Mouse (Mus musculus): Measurements from ENCODE around the gene Chrnb2. TPM values are rescaled to one million over a fixed set of nuclear protein-coding genes. Genes with fewer than 3 reads are reported as not detected.
A peak's percentile ranks its signal among the peaks of the same experiment; 100 is the strongest.
"Not testable (repeated sequence)": the region's sequence is repeated elsewhere in the genome, so short reads cannot be mapped to it uniquely, and the experiment has no call there.

Gene Chrnb2
- 0.41 and 0.56 TPM in 2 replicates for polyA plus RNA-seq (2016; fragmentation: Nextera tagmentation; extraction: Ambion mirVana)

DNA sequence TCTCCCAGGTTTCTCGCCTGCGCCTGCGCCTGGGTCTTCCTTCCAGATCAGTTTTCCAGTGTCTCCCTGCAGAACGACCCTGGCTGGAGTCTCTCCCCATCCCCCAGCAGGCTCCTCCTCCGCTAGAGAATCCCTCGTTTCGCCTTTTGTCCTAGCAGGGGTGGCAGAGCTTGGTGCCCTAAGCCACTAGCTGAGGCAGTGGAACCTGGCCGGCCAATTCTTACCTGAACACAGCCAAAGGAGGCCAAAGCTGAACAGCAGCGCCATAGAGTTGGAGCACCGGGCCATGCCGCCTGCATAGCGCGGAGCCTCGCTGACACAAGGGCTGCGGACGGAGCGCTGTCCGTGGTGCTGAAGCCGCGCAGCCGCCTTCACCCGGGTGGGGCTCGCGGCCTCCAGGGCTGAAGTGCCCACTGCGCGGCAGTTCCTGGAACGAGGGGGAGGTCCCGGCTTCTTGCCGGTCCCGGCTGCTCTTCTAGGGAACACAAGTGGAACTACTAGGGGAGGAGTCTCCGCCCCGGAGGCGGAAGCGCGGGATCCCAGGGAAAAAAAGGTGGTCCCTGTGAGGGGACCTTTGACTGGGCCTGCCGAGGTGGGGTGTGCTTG is at the start of gene Chrnb2:
TSS of gene Chrnb2 (minus strand) at position 514 of the 606 bp plus-strand sequence.
- Histone ChIP-seq H3K4me1 (peaks cover 17% of the 10 kb centered on the region), H3K27ac (no peak within 1 kb of the TSS), H3K36me3 (no peaks in the 10 kb centered on the region), H3K4me3 (peak within 1 kb of the TSS; percentile 30), H3K27me3 (ENCODE audit: low read depth, poor library complexity, severe bottlenecking) (peaks cover 29% of the 10 kb centered on the region), H3K9me3 (replicated peaks) (no peaks in the 10 kb centered on the region)
- WGBS: under 1% methylated on average over 36 of the region's 36 CpGs
- peak; percentile 93 for DNase-seq (ENCODE audit: low spot score)

- Histone ChIP-seq H3K27me3 (ENCODE audit: low read depth, poor library complexity, severe bottlenecking) (no peaks in the 10 kb centered on the region), H3K27ac (no peak overlapping the region), H3K4me3 (no peak overlapping the region), H3K9me3 (replicated peaks) (no peaks in the 10 kb centered on the region), H3K36me3 (no peaks in the 10 kb centered on the region), H3K4me1 (no peaks in the 10 kb centered on the region)
- WGBS: 72% methylated on average over 7 of the region's 7 CpGs
- no peak for DNase-seq (ENCODE audit: low spot score)
Measured at GRCm38 (mm10) chr3:89814051-89814450, 49.6 kb upstream of the Chrnb2 start.

- Histone ChIP-seq H3K9me3 (replicated peaks) (no peaks in the 10 kb centered on the region), H3K27ac (no peak overlapping the region), H3K4me1 (no peaks in the 10 kb centered on the region), H3K27me3 (ENCODE audit: low read depth, poor library complexity, severe bottlenecking) (no peaks in the 10 kb centered on the region), H3K4me3 (no peak overlapping the region), H3K36me3 (no peaks in the 10 kb centered on the region)
- WGBS: 64% methylated on average over 3 of the region's 3 CpGs
- DNase-seq (ENCODE audit: low spot score): no peak
Measured at GRCm38 (mm10) chr3:89812166-89812565, 47.7 kb upstream of the Chrnb2 start.

GRCm38 (mm10) chr3:89810841-89811240 is 46.4 kb upstream of the Chrnb2 start:
- Histone ChIP-seq H3K9me3 (replicated peaks) (no peaks in the 10 kb centered on the region), H3K27ac (no peak overlapping the region), H3K4me3 (no peak overlapping the region), H3K36me3 (no peaks in the 10 kb centered on the region), H3K27me3 (ENCODE audit: low read depth, poor library complexity, severe bottlenecking) (no peaks in the 10 kb centered on the region), H3K4me1 (no peaks in the 10 kb centered on the region)
- no peak for DNase-seq (ENCODE audit: low spot score)

DNA sequence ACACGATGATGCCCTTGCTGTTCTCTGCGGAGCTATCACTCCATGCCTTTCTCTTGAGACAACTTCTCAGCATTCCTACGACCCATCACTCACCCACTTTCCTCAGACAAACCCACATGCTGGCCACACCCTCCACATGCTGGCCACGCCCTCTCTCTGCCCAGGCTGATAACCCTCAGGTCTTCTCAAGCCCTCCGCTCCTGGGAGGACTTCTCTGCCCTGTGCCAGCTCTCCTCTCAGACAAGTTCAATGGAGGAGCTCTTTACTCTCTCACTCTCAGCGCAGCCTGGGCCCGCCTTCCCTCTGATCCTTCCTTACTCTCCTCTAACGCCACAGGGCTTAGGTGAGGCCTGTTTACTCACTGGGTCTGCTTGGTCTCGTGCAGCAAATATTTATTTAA is 44.2 kb upstream of the Chrnb2 start:
- Histone ChIP-seq H3K4me3 (no peak overlapping the region), H3K36me3 (no peaks in the 10 kb centered on the region), H3K4me1 (peaks cover 2% of the 10 kb centered on the region; the same call in 1 of the 2 replicates), H3K27me3 (ENCODE audit: low read depth, poor library complexity, severe bottlenecking) (no peaks in the 10 kb centered on the region), H3K27ac (no peak overlapping the region), H3K9me3 (replicated peaks) (no peaks in the 10 kb centered on the region)
- no peak for DNase-seq (ENCODE audit: low spot score)
- 50% methylated on average over 9 of the region's 9 CpGs for WGBS

DNA sequence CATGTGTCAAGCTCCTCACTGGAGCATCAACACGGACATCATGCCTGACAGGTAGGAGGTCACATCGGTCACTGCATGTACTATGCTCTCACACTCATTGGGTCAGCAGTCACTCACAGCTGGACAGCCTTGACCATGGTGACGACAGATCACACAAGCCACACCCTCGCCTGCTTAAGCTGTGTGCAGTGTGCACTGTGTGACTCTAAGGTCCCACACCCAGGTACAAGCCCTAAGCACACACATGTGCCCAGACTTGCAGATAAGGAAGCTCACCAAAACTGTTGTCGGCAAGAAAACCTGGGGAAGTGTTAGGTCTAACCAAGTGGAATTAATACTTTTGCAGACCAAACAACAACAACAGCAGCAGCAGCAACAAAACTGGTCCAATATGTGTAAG is 43.4 kb upstream of the Chrnb2 start:
- 81% methylated on average over 5 of the region's 5 CpGs for WGBS
- H3K9me3 ChIP-seq (replicated peaks): no peaks in the 10 kb centered on the region

GRCm38 (mm10) chr3:89807171-89807570 is 42.7 kb upstream of the Chrnb2 start:
- Histone ChIP-seq H3K27ac (no peak overlapping the region), H3K9me3 (replicated peaks) (no peaks in the 10 kb centered on the region), H3K4me3 (no peak overlapping the region), H3K4me1 (peaks cover 2% of the 10 kb centered on the region; the same call in 1 of the 2 replicates), H3K27me3 (ENCODE audit: low read depth, poor library complexity, severe bottlenecking) (no peaks in the 10 kb centered on the region), H3K36me3 (no peaks in the 10 kb centered on the region)
- DNase-seq (ENCODE audit: low spot score): no peak
- 97% methylated on average over 3 of the region's 3 CpGs for WGBS

More for the DNA sequence above, 43.4 kb upstream of the Chrnb2 start:
- Histone ChIP-seq H3K4me3 (no peak overlapping the region), H3K27ac (no peak overlapping the region), H3K27me3 (ENCODE audit: low read depth, poor library complexity, severe bottlenecking) (no peaks in the 10 kb centered on the region), H3K4me1 (peaks cover 2% of the 10 kb centered on the region; the same call in 1 of the 2 replicates), H3K36me3 (no peaks in the 10 kb centered on the region)
- no peak for DNase-seq (ENCODE audit: low spot score)

DNA sequence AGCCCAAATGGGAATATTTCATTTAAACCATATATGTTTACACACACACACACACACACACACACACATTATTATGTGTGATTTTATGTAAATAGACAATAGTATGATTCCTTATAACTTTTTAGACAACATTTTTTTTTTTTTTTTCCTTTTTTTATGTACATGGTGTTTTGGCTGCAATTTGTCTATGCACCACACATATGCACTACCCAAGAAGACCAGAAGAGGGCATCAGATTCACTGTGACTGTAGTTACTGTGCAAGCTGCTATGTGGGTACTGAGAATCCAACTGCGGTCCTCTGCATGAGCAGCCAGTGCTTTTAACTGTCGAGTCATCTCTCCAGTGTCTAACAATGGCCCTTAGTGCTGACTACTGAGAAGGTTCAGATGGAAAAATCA is 42.3 kb upstream of the Chrnb2 start:
- H3K4me3 ChIP-seq: no peak overlapping the region
- H3K36me3 ChIP-seq: no peaks in the 10 kb centered on the region
- DNase-seq (ENCODE audit: low spot score): no peak
- WGBS: 89% methylated on average over 2 of the region's 2 CpGs
- H3K4me1 ChIP-seq: peaks cover 2% of the 10 kb centered on the region; the same call in 1 of the 2 replicates
- H3K27me3 ChIP-seq (ENCODE audit: low read depth, poor library complexity, severe bottlenecking): no peaks in the 10 kb centered on the region
- H3K27ac ChIP-seq: no peak overlapping the region
- H3K9me3 ChIP-seq (replicated peaks): no peaks in the 10 kb centered on the region

DNA sequence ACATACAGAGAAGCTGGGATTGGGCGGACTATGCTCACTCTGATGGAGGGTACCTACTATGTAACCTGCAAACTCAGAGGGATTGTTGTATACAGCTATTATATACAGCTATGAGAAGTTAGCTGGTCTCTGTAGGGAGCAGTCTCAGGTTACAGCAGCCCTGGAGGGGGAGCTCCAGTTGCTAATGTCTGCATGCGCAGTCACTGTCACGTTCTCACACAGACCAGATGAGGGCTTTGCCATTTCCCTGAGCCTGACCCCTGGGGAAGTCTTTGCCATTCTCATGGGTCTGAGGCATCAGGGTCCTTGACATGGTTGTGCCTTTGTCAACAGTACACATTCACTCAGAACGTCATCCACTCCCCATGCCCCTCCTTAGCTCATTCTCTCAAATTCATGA is 40.7 kb upstream of the Chrnb2 start:
- Histone ChIP-seq H3K27me3 (ENCODE audit: low read depth, poor library complexity, severe bottlenecking) (no peaks in the 10 kb centered on the region), H3K4me3 (no peak overlapping the region), H3K36me3 (no peaks in the 10 kb centered on the region), H3K4me1 (peaks cover 2% of the 10 kb centered on the region; the same call in 1 of the 2 replicates), H3K27ac (no peak overlapping the region), H3K9me3 (replicated peaks) (no peaks in the 10 kb centered on the region)
- no peak for DNase-seq (ENCODE audit: low spot score)
- WGBS: 65% methylated on average over 4 of the region's 4 CpGs

DNA sequence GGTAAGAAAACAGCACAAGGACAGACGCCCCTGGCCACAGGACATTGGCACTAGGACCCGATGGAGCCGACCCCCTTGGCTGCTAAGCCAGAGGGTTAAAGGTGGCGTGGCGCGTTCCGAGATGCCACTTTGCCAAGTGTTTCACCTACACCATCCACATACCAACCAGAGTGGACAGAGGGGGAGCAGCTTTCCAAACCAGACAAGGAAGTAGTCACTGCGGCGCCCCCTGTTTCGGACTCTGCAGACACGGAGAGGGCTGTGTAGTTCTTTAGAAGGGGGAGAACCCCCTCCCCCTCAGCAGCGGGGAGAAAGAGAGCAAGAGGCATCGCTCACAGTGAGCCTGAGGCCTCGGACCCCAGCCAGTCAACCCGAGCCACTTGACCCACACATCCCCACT is 38.4 kb upstream of the Chrnb2 start:
- no peak overlapping the region for H3K27ac ChIP-seq
- no peaks in the 10 kb centered on the region for H3K27me3 ChIP-seq (ENCODE audit: low read depth, poor library complexity, severe bottlenecking)
- no peak for DNase-seq (ENCODE audit: low spot score)
- H3K4me3 ChIP-seq: no peak overlapping the region
- H3K36me3 ChIP-seq: no peaks in the 10 kb centered on the region
- peaks cover 9% of the 10 kb centered on the region for H3K4me1 ChIP-seq
- H3K9me3 ChIP-seq (replicated peaks): no peaks in the 10 kb centered on the region
- 72% methylated on average over 15 of the region's 15 CpGs for WGBS

- no peak for DNase-seq (ENCODE audit: low spot score)
- no peak overlapping the region for H3K27ac ChIP-seq
- 37% methylated on average over 3 of the region's 3 CpGs for WGBS
- H3K27me3 ChIP-seq (ENCODE audit: low read depth, poor library complexity, severe bottlenecking): no peaks in the 10 kb centered on the region
- no peaks in the 10 kb centered on the region for H3K9me3 ChIP-seq (replicated peaks)
- peaks cover 9% of the 10 kb centered on the region for H3K4me1 ChIP-seq
- no peak overlapping the region for H3K4me3 ChIP-seq
- no peaks in the 10 kb centered on the region for H3K36me3 ChIP-seq
Measured at GRCm38 (mm10) chr3:89801507-89801847, 37.0 kb upstream of the Chrnb2 start.

- 58% methylated on average over 5 of the region's 5 CpGs for WGBS
Measured at GRCm38 (mm10) chr3:89800774-89801506, 36.5 kb upstream of the Chrnb2 start.

DNA sequence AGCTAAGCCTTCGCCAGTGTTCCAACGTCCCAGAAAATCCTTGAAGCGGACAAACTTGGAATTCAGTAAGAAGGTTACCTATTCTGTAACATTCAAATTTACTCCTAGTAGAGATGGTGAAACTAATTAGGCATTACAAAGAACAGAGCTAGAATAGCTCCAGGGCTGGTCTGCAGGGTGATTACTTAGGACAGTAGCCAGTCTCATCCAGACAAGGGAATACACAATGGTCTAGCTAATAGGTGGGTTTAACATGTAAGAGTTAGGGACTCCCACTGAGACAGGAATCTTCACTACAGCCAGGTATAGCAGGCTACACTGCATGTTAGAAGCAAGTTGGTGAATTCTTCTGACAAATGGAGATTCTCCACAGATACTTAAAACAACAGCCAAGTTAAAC is 35.6 kb upstream of the Chrnb2 start:
- not testable (repeated sequence) for H3K27me3 ChIP-seq (ENCODE audit: low read depth, poor library complexity, severe bottlenecking); H3K4me1 ChIP-seq; H3K27ac ChIP-seq; H3K9me3 ChIP-seq (replicated peaks); DNase-seq (ENCODE audit: low spot score); H3K4me3 ChIP-seq; H3K36me3 ChIP-seq
- 40% methylated on average over 3 of the region's 3 CpGs for WGBS

More at GRCm38 (mm10) chr3:89800774-89801506, 36.5 kb upstream of the Chrnb2 start:
- H3K4me1 ChIP-seq: peaks cover 9% of the 10 kb centered on the region
- no peak overlapping the region for H3K4me3 ChIP-seq
- DNase-seq (ENCODE audit: low spot score): no peak
- H3K9me3 ChIP-seq (replicated peaks): no peaks in the 10 kb centered on the region
- H3K27me3 ChIP-seq (ENCODE audit: low read depth, poor library complexity, severe bottlenecking): no peaks in the 10 kb centered on the region
- H3K27ac ChIP-seq: no peak overlapping the region
- H3K36me3 ChIP-seq: no peaks in the 10 kb centered on the region

Measured in limb, embryonic 10.5 days (tissue).